Comparison of ENCODE assay signal across 8 mouse cellular contexts in genomic region chr9:62811516-62812121, GRCm38 (mm10). TPM values are rescaled to one million over a fixed set of nuclear protein-coding genes. Genes with fewer than 3 reads are reported as not detected.
DNase-seq lines count a peak whose midpoint lies in the region; ATAC-seq lines count a peak whose summit lies in the region.

Gene Fem1b (minus strand): TSS chr9:62811934.

- H3K9ac ChIP-seq in hindbrain, embryonic 12.5 days, result peak within 1 kb of the TSS; percentile 95

- peaks cover 30% of the 10 kb centered on the region for H3K4me1 ChIP-seq in hindbrain, embryonic 12.5 days

- no peaks in the 10 kb centered on the region for H3K9me3 ChIP-seq in hindbrain, embryonic 12.5 days (replicated peaks)

- H3K4me2 ChIP-seq in hindbrain, embryonic 12.5 days (replicated peaks), result peak within 1 kb of the TSS; percentile 72

- WGBS in hindbrain, embryonic 12.5 days, result under 1% methylated on average over 68 of the region's 68 CpGs

- H3K27me3 ChIP-seq in hindbrain, embryonic 12.5 days, result no peaks in the 10 kb centered on the region

- ATAC-seq in hindbrain, embryonic 12.5 days (ENCODE audit: low FRiP score), result peak; percentile 92

- DNase-seq in Muller cell, postnatal 12 days (ENCODE audit: inconsistent ontology term), result peak; percentile 96
- DNase-seq in cerebellum, adult 9-11 months, result peak; percentile 94
- DNase-seq in frontal cortex, adult 2 months (ENCODE audit: extremely low spot score in 1 of 2, low spot score in 1 of 2), result peak; percentile 81 to 92
- peak; percentile 90 to 92 for DNase-seq in layer of hippocampus, postnatal 14 days (ENCODE audit: low spot score in 2 of 2)
- DNase-seq in lung, postnatal 14 days, result peak; percentile 90
- peak; percentile 87 for DNase-seq in retina, adult 2 months (ENCODE audit: low read depth, low spot score)
- DNase-seq in thymus, postnatal 36 days, result peak; percentile 91

- peak within 1 kb of the TSS; percentile 97 for H3K27ac ChIP-seq in hindbrain, embryonic 12.5 days

- H3K4me3 ChIP-seq in hindbrain, embryonic 12.5 days, result peak within 1 kb of the TSS; percentile 99

- H3K36me3 ChIP-seq in hindbrain, embryonic 12.5 days, result no peaks in the 10 kb centered on the region

RNA-seq across cellular contexts. Expression of gene Fem1b, which starts in this region (rescaled TPM):
- 42.9 and 44.5 TPM in 2 replicates for polyA plus RNA-seq in frontal cortex, adult 2 months (2012; rRNA removed)
- 55.7 and 60.4 TPM in 2 replicates for polyA plus RNA-seq in hindbrain, embryonic 12.5 days (2016; fragmentation: Nextera tagmentation; extraction: Ambion mirVana)
- total RNA-seq in layer of hippocampus, postnatal 14 days (2021), result 100 to 1,000 TPM; 111 to 113 TPM

Comparison
In these comparisons a context has a peak if more than half of its experiments do, and no peak if none do; other contexts are left out.
1. Peak in every context shown above with its lines: DNase-seq, ATAC-seq, H3K4me3 ChIP-seq and H3K27ac ChIP-seq.